Mouse (Mus musculus) olfactory bulb, adult 2 months (tissue): Measurements from ENCODE around the gene Nid1. TPM values are rescaled to one million over a fixed set of nuclear protein-coding genes. Genes with fewer than 3 reads are reported as not detected.

Experiments used
- H3K27ac ChIP-seq: fragments of 200-500 bp; 2 replicates; pipeline ENCODE4 v1.5.1; 2012; ENCODE audit warnings: low read depth, low read length; ENCODE audit not compliant: insufficient read depth
- H3K4me1 ChIP-seq: fragments of 200-500 bp; 2 replicates; pipeline ENCODE4 v1.6.1; 2012; ENCODE audit warnings: low read length; ENCODE audit not compliant: control insufficient read depth, insufficient read depth
- H3K4me3 ChIP-seq: fragments of 200-500 bp; 2 replicates; pipeline ENCODE4 v1.5.1; 2012; ENCODE audit warnings: mild to moderate bottlenecking, low read depth, low read length, moderate library complexity; ENCODE audit not compliant: insufficient read depth
- CTCF ChIP-seq: fragments of 200-500 bp; IDR thresholded peaks from 2 replicates; pipeline ENCODE4 v1.5.1; 2012; ENCODE audit warnings: low read depth, mild to moderate bottlenecking, low read length, moderate library complexity; ENCODE audit not compliant: insufficient read depth
- POLR2A ChIP-seq: fragments of 200-500 bp; IDR thresholded peaks from 2 replicates; pipeline ENCODE4 v1.6.1; 2012; ENCODE audit warnings: mild to moderate bottlenecking, low read depth, low read length, moderate library complexity; ENCODE audit not compliant: insufficient read depth
- WGBS: fragments of 180-500 bp; shearing (Covaris S2); methylation state at CpG from one replicate; pipeline ENCODE4 v1.1.7; 2018; 5-methylcytosine and 5-hydroxymethylcytosine counted together
- polyA plus RNA-seq: library from polyadenylated mRNA; stranded (reverse); fragments of >200 nt; gene quantifications from 2 replicates; pipeline ENCODE4 v1.2.4, GENCODE M21; 2012; ENCODE audit warnings: low replicate concordance; ENCODE audit not compliant: missing spikeins, insufficient read depth, insufficient read length

The Nid1 gene
- polyA plus RNA-seq, 1 experiment = not detected

GRCm38 (mm10) chr13:13518114-13518513 is 80.8 kb downstream of the Nid1 start:
- no peak overlapping the region for H3K4me3 ChIP-seq
- TF ChIP-seq CTCF (no peak), POLR2A (no peak)
- no peaks in the 10 kb centered on the region for H3K4me1 ChIP-seq
- 91% methylated on average over 7 of the region's 7 CpGs for WGBS
- no peak overlapping the region for H3K27ac ChIP-seq

- no peak for TF ChIP-seq POLR2A
- TF ChIP-seq CTCF = no peak
- no peaks in the 10 kb centered on the region for H3K4me1 ChIP-seq
- no peak overlapping the region for H3K27ac ChIP-seq
- 96% methylated on average over 5 of the region's 5 CpGs for WGBS
- no peak overlapping the region for H3K4me3 ChIP-seq
These were observed 83.1 kb downstream of the Nid1 start for GRCm38 (mm10) chr13:13520436-13520835.

GRCm38 (mm10) chr13:13523625-13524584 is 86.6 kb downstream of the Nid1 start:
- TF ChIP-seq CTCF (no peak), POLR2A (no peak)
- 82% methylated on average over 9 of the region's 9 CpGs for WGBS
- Histone ChIP-seq H3K27ac (no peak overlapping the region), H3K4me1 (no peaks in the 10 kb centered on the region), H3K4me3 (no peak overlapping the region)

GRCm38 (mm10) chr13:13525205-13525604 is 87.9 kb downstream of the Nid1 start:
- TF ChIP-seq CTCF (no peak), POLR2A (no peak)
- Histone ChIP-seq H3K4me1 (no peaks in the 10 kb centered on the region), H3K27ac (no peak overlapping the region), H3K4me3 (no peak overlapping the region)
- 83% methylated on average over 2 of the region's 2 CpGs for WGBS

GRCm38 (mm10) chr13:13525877-13526276 is 88.5 kb downstream of the Nid1 start:
- no peak overlapping the region for H3K27ac ChIP-seq

GRCm38 (mm10) chr13:13529115-13529542 is 91.8 kb downstream of the Nid1 start:
- 72% methylated on average over 11 of the region's 11 CpGs for WGBS
- Histone ChIP-seq H3K4me1 (no peaks in the 10 kb centered on the region), H3K27ac (no peak overlapping the region), H3K4me3 (no peak overlapping the region)
- TF ChIP-seq POLR2A (no peak), CTCF (no peak)

More at GRCm38 (mm10) chr13:13525877-13526276, 88.5 kb downstream of the Nid1 start:
- Histone ChIP-seq H3K4me3 (no peak overlapping the region), H3K4me1 (no peaks in the 10 kb centered on the region)
- WGBS = 72% methylated on average over 5 of the region's 5 CpGs
- no peak for TF ChIP-seq CTCF
- TF ChIP-seq POLR2A = no peak

GRCm38 (mm10) chr13:13530913-13531312 is 93.6 kb downstream of the Nid1 start:
- TF ChIP-seq POLR2A (no peak), CTCF (no peak)
- Histone ChIP-seq H3K4me1 (no peaks in the 10 kb centered on the region), H3K4me3 (no peak overlapping the region), H3K27ac (no peak overlapping the region)
- 69% methylated on average over 4 of the region's 4 CpGs for WGBS

GRCm38 (mm10) chr13:13531923-13532322 is 94.6 kb downstream of the Nid1 start:
- Histone ChIP-seq H3K4me3 (no peak overlapping the region), H3K4me1 (no peaks in the 10 kb centered on the region), H3K27ac (no peak overlapping the region)
- WGBS = 89% methylated on average over 7 of the region's 7 CpGs
- TF ChIP-seq POLR2A (no peak), CTCF (no peak)

GRCm38 (mm10) chr13:13536555-13536954 is 99.2 kb downstream of the Nid1 start:
- H3K27ac ChIP-seq = no peak overlapping the region
- H3K4me3 ChIP-seq = no peak overlapping the region
- TF ChIP-seq CTCF (no peak), POLR2A (no peak)
- 86% methylated on average over 2 of the region's 2 CpGs for WGBS
- H3K4me1 ChIP-seq = no peaks in the 10 kb centered on the region
